Mouse (Mus musculus): ENCODE data around the gene Cct7.

Gene Cct7

DNA sequence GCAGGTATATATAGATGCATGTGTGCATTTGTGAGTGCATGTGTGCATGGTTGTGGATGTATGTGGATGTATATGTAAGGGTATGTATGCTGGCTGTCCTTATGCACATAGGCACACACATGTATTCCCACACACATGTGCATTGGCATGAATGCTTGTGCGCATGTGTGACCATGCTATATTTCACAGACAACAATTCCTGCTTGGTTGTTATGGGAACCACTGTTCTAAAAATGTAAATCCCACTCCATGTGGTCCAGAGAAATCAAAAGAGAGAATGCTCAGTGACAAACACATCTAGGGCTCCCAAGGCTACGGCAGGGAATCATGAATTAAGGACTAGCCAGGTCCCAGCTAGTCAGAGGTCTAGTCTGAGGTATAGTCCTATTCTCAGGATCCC lies 53.6 kb downstream of the Cct7 start:
- DNase-seq, result no peak

DNA sequence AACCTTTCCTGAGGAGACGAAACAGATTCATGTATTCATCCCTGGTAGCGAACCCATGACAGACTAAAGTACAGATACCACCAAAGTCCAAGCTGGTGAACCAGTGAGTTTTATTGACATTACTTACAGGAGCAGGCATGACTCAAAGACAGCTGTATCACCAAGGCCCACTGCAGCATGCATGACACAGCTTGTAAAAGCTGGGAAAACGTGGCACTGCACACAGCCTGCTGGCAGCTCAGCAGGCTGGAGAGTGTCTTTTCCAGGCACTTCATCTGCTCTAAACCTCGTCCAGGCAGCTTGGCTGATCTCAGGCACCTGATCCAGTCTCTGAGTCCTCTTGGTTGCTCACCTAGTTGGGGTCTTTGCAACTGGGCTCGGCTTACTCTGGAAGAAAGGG lies 57.3 kb downstream of the Cct7 start:
- no peak for DNase-seq

DNA sequence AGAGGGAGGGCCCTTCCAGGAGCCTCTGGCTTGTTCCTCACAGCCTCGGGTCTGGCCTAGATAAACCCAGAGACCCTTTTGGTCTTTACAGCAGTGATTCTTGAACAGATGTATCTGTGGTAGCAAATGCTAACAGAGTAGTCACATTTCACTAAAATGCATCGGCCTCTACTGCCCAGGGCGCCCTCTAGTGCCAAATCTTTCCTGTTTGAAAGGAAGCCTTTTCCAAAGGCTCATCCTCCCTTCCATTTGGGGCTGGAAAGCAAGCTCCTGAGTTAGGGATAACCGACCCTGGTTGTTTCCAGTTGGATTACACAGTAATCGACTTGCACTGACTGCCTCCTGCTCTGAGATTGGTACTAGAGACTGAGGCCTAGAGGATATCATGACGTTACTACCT lies 59.2 kb downstream of the Cct7 start:
- DNase-seq, result peak; percentile 9 to 10

DNA sequence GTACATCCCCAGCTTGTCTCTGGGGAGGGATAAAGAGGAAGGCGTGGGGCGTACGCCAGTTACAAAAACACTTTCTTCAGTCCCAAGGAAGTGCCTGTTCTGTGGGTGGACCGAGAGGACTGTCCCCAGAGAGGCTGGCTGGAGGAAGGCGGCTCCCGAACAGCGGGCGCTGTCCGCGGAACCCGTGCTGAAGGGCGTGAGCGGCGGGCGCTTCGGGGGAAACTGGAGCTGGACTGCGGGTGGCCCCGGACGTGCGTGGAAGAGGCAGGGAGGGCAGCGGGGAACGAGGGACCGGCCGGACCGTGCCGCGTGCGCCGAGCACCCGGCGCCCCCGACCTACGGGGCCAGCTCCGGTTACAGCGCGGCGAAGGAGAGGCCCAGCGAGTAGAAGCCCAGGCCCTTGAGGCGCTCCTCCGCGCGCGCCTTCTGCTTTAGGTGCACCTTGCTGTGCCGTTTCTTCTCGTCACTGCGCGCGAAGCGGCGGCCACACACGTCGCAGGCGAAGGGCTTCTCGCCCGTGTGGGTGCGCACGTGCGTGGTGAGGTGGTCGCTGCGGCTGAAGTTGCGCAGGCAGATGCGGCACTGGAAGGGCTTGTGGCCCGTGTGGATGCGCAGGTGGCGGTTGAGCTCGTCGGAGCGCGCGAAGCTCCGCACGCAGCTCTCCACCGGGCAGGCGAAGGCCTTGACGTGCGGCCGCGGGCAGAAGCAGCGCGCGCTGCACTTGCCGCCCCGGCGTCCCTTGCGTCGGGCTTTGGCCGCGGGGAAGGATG lies 60.2 kb downstream of the Cct7 start:
- no peak for DNase-seq

DNA sequence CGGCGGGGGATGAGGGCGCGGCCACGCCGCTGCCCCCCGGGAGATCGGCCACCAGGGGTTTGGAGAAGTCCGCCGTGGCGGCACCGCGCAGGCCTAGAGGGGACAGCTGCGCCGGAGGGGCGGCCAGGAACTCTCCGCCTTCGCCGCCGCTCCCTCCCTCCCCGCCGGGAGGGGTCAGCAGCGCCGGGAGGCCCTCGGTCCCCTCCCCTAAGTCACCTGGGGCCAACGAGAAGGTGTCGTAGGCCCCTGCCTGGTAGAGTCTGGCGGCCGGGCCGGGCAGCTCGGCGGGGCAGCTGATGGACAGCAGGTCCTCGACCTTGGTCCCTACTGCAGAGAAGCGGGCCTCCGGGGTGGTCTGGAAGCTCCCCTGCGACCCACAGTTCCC lies 60.7 kb downstream of the Cct7 start:
- no peak for DNase-seq

DNA sequence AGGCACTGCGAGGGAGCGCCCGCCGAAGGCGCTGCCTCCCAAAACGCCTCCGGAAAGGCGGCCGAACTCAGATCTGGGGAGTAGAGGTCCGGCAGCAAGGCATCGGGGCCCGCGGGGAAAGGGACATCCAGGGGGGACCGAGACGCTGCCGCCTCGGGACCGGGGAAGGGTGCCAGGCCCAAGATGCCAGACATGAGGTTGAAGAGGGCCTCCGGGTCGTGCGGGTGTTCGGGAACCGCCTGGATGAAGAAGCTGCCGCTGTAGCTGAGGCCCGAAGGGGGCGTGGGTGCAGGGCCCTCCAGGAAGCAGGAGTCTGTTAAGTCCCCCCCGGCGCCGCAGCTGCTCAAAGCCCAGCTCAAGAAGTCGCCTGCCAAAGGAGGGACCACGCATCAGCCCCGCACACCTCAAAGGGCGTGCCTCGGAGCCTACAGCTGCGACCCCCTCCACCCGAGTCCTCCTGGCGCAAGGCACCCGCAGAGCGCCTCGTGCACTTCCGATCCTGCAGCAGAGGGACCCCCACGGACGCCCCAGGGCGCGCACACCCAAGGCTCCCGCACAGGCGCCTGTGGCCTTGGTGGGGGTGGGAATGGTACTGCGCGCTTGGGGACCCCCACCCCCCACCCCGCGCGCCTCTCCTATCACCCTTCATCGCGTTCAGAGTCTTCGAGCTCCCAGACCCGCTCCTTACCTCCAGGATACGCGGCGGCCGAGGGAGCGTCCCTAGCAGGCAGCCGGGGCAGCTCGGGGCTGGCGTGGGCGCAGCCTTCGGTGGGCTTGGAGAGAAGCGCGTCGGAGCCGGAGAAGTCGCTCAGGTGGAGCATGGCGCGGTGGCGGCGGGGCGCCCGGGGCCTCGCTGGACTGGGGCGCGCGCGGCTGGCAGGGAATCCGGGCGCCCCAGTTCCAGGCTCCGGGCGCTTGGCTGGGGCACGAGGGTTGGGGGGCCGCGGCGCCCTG lies 61.5 kb downstream of the Cct7 start:
- no peak for DNase-seq

DNA sequence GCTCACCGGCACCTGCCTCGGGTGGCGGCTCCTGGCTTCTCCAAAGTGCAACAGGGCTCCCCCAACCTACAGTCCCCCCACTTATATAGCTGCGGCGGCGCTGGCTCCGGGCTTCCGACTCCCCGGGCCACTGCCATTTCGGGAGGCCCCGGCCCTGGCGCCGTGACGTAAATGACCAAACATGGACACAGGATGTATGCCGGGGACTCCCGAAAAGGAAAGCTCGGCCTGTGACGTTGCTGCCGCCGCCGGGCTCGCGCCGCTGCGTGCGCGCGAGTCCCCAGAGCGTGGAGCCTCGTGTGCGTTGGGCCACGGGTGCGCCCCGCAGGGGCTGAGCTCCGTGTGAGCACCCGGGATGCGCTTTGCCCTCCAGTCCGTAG lies 62.2 kb downstream of the Cct7 start, which contains the start of gene Egr4:
Gene Egr4, minus strand, starts transcription at position 59 of the 380 bp plus-strand sequence.
- DNase-seq, result peak; percentile 41

DNA sequence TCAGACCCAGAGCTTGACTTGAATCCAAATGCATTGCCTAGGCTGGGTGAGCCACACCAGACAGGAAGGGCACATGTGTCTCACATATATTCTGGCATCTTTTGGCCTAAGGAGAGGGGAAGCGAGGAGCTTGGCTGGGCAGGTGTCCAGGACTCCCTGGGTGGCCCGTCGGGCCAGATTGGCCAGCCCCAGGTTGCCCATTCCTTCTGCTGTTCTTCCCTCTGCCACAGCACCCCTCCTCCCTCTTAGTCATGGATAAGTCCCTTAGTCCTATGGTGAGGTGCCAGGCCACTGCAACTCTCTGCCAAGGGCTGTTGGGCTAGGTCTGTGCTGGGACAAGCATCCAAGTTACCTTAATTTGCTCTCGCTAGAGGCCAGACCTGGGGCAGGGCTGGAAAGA lies 64.6 kb downstream of the Cct7 start:
- DNase-seq, result no peak
